Mouse (Mus musculus): ENCODE measurements around the gene Cryzl2.

Gene Cryzl2

DNA sequence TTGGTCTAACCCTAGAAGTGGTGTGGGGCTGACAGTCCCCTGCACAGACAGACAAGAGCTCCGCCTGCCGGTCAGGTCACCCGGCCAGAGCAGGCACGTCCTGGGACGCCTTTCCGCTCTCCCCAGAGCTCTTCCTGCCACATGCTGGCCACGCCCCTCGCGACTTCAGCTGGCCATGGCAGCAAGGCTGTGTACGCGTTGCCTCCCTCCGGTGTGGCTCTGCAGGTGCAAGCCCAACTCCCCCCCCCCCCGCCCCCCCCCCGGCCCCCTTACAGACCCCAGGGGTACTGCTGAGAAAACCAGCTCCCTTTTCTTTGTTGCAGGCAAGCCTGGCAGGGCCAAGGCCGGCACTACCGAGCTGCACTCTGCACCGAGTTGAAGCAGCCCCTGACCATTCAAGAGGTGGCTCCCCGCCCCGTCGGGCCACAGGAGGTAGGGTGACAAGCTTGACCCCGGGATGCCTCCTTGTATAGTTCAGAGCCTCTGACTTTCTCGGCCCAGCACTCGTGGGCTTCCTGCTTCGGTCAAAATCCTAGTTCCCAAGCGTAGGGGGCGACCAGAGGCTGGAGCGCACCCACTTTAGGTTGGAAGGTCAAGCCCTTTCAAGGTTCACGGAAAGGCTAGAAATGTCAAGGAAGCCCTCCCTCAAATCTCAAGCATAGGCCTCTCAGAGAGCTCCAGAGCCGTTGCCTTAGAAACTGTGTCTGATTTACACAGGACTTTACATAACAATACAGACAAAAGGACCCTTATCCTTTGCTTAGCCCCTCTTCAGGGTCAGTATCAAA lies at the start of gene Cryzl2:
Cryzl2 (plus strand) TSS at position 157 of the 788 bp plus-strand sequence.
- DNase-seq (ENCODE audit: low read depth, low spot score): peak; percentile 69

DNA sequence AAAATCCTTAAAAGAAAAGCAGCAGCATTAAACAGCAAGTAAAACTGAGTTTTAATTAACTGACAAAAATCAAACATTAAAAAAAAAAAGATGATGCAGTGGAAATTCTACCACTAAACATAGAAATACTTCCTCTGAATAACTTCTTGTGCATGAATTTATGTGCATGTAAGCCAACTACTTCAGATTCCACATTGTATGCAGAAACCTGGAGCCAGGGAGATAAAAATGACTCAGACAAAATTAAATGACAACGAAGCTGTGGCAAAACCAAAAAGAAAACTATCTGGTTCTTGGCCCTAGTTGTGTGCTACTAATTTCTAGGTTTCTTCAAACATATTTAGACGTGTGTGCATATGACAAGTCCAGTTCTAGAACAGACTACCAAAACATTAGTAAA lies 48.7 kb upstream of the Cryzl2 start:
- DNase-seq (ENCODE audit: low read depth, low spot score): no peak

DNA sequence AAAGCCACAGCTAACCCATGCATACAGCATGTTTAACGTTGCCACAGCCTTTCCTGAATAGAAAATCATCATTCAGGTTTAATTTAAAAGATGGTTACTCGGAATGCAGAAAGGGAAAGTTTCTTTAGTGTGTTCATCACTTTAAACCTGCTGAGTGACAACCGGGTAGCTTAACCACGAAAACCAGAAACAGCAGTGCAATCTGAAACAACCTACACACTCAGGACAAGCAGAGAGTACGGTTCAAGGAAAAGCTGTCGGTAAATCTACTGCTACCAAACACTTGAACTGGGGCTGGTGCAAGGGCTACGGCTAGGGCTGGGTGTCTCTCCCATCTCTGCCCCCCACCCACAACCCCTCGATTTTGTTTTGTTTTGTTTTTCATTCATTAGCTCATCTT lies 47.4 kb upstream of the Cryzl2 start:
- DNase-seq (ENCODE audit: low read depth, low spot score): peak; percentile 33

DNA sequence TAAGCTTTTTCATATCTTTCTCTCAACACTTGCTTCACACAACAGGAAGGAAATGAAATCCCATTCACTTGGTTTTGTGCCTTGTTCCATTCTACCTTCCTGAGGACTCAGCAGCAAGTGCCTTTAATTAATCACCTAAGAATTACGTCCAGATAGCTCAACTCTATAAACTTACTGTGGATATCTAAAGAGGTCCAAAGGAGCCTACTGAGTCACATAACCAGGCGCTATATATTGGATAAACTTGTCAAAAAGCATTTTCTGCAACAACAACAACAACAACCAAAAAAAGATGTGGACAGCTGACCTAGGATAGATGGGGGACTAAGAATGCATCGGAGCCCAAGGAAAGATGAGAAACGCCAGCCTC lies 47.1 kb upstream of the Cryzl2 start:
- no peak for DNase-seq (ENCODE audit: low read depth, low spot score)

DNA sequence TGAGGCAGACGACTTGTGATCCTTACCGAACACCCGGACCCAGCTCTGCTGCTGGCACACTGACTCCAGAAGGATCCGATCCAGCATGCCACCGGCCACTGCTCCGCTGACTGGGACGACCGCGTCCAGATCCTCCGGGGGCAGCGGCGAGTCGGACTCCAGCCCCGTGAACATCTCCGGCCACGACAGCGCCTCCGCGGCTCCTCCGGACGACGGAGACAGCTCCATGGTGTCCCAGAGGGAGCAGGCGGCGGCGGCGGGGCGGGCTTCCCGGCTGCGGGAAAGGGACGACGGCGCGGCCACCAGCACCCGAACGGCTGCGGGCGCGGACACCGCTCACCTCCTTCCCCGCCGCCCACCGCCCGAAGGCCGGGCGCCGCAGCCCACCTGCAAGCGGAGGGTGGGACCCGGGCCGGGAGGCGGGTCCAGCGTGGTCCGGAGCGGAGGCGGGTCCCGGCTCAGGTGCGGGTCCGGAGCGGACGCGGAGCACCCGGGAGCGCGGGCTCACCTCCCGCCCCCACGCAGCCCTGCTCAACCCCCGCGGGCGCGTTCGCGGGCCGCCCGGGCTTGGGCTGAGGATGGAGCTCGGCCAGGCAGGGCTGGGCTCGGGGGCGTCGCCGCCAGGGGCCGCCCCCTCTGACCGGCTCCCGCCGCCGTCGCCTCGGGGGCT lies 46.5 kb upstream of the Cryzl2 start:
- DNase-seq (ENCODE audit: low read depth, low spot score): peak; percentile 77

DNA sequence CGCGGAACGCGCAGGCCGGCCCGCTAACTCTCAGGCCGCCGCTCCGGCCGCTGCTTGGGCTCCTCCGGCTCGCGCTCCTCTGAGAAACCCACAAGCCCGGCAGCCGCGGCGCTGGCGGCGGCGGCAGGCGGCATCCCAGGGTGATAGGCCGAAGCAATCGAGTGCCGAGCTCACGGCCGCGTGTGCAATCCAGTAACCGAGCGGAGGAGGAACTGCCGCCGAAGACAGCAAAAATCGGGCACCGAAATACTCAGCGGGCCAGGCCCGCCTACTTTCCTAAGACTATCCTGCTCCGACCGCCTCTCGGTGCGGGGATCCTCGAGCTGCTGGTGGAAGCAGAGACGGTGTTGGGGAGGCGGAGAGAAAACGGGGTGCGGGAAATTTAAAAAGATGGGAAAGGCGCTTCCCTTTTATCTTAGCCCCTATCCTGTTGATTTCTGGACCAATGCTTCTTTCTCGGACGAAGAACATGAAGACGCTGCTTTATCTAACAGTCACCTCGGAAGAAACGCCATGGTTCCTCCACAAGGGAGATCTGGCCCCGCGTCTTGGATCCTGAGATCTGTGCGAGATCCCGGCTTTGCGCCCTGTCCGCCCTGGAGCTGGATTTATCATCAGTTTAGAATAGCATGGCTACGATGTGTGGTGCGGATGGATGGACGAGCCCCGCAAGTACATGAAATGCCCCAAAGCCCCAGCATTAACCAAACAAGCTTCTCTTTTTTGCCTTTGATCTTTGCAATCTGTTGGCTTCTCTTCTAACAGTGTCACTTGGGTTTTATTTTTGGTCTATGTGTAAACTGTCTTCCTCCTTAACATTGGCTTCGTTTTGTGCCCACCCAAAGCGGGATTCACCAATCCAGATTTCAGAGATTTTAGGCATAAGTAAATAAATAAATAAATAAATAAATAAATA lies 45.7 kb upstream of the Cryzl2 start, which contains the start of gene Rasal2:
Rasal2 (minus strand) TSS at position 142 of the 916 bp plus-strand sequence.
- peak; percentile 100 for DNase-seq (ENCODE audit: low read depth, low spot score)

DNA sequence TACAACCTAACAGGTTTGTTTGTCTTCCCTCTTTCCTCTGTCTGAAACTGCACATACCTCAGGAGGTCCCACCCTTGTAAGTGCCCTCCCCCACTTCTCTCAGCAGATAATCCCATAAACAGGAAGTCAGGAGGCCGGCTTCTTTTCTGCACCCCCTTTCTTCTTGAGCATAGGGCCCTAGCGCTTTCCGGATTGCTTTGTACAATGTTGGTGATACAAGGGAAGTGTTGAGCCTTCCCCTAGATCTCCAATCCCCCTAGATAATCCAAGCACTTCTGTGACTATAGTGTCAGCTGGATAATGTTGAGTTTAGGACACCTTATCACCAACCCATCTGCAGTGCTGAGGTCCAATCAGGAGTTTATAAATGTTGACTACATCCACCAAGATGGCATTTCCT lies 42.6 kb upstream of the Cryzl2 start:
- no peak for DNase-seq (ENCODE audit: low read depth, low spot score)

DNA sequence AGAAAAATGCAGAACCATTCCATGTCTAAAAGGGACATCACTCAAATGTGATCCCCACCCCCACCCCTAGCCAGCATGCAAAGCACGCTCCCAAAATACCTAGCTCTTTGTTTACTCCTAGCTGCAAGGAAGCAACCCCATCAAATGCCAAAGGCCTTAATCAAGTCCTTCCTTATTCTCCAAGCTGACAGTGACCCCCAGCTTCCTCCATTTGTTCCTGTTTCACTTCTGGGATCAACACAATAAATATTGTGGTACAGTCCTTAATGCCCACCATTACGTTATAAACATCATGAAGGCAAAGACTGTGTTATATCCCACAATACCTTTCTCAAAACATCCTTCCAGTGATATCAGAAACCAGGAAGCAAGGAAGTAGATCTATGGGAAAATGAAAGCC lies 41.7 kb upstream of the Cryzl2 start:
- no peak for DNase-seq (ENCODE audit: low read depth, low spot score)

DNA sequence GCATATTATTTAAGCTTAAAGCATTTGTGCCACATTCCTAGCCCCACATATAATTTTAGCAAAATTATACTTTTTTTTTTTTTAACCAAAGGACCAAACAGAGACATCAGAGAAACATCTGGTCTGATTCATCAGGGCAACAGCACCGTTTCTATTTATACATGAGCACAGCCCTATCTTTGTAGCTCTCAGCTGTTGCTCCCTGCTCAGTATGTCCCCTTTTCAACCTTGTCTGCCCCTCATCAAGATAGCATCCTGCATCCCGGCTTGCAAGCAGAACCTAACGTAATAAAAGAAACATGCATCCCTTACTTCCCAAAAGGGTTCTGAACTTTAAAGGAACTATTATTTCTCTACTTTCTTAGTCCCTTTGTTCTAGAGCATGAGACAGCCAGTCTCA lies 41.0 kb upstream of the Cryzl2 start:
- peak; percentile 76 for DNase-seq (ENCODE audit: low read depth, low spot score)

DNA sequence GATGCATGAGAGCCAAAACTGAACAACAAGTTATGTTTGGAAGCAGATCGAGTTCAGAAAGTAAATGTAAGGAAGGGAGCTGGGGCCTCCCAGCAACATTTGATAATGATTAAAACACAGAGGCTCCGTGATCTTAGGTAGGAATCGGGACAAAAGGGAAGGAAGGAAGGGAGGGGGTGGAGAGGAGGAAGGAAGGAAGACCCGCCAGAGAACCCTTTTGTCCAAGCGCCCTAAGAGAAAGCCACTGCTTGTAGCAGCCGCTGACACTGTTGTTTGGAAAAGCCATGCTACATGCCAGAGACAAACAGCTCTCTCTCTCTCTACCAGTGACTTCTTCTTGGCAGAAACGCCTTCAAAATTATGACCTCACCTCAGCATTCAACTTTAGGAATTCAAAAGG lies 40.5 kb upstream of the Cryzl2 start:
- no peak for DNase-seq (ENCODE audit: low read depth, low spot score)

DNA sequence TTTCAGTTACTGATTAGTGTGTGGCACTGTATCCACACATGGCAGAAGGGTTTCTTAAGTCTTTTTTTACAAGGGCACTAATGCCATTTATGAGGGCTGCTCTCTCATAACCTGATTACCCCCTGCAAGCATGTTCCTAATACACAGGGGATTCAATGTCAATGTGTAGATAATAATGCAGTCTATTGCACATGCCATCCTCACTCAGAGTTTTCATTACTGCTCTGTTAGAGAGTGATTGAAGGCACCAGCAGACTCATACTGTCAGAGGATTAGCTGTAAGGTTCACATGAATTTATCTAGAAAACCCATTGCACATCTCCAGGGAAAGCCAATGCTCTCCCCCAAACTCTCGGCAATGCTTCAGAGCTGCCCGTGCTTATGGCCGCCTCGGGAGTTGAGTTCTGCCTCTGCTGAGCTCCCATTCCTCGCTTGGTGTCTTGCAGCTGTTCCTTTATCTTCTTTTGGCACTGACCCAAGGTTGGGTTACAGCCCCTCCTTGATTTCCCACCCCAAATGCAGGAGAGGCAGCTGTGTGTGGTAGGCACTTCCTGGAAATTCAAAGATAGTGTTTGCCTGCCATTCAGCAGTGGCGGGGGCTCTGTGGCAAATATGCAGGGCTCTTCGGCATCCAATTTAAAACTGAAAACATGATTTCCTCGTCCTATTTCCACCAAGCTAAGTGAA lies 32.5 kb upstream of the Cryzl2 start:
- peak; percentile 54 for DNase-seq (ENCODE audit: low read depth, low spot score)

DNA sequence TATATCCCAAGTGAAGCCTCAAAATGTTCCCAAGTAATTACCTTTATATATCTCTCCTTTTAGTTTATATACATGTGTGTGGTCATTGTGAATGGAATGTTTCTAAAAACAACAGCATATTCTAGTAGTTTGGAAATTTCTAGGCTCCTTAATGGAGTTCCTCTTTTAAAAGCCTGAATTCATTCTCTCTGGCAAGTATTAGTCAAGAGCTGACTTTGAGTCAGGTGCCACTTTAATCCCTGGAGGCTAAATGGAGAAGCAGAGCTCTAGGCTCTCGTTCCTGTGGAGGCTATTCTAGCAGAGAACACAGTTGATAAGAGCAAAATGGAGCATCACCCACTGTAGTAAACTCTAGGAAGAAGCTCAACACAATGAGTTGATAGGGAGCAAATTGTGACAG lies 31.4 kb upstream of the Cryzl2 start:
- no peak for DNase-seq (ENCODE audit: low read depth, low spot score)

DNA sequence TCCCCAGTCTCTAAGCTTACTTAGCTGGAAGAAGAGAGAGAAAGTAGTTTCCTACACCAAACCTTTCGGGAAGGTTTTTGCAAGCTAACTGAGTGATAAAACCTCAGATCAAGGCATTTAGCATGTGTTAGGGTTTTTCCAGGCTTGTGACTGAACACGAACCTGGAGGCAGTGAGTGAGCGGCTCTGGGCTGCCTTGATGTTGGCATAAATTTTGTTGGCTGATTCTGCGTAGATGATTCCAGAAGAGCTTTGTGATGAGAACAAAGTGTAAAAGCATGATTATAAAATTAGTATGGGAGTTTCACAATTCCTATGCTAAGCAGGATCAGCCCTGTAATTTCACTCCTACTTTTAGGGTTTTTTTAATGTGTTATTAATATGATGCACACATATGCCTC lies 30.8 kb upstream of the Cryzl2 start:
- peak; percentile 83 for DNase-seq (ENCODE audit: low read depth, low spot score)

DNA sequence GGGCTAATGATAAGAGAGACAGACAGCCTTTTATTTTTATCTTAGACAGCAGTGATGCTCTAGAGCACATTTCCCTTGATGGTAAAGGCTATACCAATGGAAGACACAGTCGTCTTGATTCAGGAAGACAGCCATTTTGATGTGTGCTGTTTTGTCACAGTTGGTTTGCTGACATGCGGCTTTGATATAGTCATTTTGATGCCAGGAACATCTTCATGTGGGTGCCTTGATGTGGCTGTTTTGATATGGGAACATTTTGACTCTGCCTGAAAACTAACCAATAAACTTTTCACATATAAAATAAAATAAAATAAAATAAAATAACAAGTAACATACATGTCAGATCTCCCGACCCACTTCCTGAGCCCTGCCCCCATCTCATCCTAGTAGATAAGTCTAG lies 30.0 kb upstream of the Cryzl2 start:
- no peak for DNase-seq (ENCODE audit: low read depth, low spot score)

DNA sequence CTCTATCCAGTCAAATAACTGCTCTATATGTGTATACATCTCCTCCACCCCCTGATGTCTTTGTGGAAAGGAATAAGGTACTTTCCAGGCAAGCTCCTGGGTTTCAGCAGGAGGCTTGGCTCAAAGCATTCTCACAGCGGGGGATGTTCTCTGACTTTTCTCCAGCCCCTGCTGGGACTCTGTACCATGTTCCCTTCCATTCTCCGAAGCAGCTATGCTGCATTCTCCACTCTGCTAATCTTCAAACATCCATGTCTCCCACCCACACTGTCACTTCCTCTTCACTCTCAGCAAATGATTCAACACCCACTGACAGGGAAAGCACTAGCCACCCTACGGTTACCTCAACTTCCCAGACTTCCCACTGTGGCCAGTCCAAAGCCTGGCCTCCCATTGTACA lies 25.1 kb upstream of the Cryzl2 start:
- DNase-seq (ENCODE audit: low read depth, low spot score): peak; percentile 76

DNA sequence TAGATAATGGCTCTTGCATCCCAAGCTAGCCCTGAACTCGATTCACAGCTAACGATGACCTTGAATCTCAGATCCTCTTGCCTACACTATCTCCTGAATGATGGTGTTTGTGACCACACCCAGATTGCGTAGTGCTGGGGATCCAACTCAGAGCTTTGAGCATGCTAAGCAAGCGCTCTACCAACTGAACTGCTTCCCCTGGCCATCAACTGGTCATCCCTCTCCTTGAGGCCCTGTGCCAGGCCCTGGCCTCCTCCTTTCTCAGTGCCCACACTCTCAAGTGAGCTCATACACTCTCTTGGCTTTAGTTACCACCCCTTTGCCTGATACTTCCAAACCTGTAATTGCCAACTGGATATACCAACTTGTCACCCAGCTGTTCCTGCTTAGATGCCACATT lies 24.0 kb upstream of the Cryzl2 start:
- peak; percentile 41 for DNase-seq (ENCODE audit: low read depth, low spot score)

DNA sequence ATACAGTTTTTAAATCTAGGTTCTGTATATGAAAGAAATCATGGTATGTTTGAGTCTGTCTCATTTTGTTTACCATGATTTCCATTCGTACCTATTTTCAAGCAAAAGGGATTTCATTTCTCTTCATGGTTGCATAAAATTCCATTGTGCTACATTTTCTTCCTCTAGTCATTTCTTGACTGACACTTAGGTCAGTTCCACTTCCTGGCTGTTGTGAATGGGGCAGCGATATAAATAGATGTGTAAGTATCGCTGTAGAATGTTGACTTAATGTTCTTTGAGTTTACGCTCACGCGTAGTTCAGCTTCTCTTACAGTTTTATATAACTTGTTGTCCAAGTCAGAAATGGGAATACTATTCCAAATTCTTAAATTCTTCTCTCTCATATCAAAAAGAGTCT lies 22.5 kb upstream of the Cryzl2 start:
- no peak for DNase-seq (ENCODE audit: low read depth, low spot score)

DNA sequence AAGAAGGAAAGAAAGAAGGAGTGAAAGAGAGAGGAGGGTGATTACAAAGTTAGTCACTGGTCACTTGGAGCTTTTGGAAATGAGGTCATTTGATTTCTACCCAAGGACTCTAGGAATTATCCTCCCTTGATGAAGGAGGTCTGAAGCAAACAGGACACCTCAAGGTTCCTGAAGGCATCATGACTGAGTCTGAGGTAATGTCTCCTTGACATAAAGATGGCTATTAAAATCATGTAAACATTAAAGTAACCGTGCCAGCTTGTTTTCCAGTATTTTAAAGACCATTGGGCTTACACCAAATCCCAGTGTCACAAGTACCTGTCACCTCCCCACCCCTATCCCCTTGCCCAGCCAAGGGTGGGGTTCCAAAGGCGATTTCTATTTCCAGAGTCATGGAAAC lies 20.1 kb upstream of the Cryzl2 start:
- DNase-seq (ENCODE audit: low read depth, low spot score): no peak

DNA sequence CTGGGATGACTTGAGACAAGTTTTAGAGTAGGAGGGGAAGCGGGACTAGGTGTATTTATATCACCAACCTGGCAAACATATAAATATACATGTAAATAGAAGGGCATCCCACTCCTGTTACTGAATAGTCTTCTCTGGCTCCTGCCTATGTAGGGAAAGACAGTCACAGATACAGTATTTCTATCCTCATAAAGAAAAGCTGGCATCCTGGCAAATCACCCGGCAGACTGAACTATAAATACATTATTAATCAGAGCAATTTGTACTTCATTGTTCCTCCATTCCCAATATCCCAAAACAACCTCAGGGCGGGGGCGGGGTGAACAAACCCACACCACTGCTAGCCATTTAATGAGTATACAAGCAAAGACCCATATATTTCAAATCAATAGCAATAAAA lies 19.3 kb upstream of the Cryzl2 start:
- no peak for DNase-seq (ENCODE audit: low read depth, low spot score)

DNA sequence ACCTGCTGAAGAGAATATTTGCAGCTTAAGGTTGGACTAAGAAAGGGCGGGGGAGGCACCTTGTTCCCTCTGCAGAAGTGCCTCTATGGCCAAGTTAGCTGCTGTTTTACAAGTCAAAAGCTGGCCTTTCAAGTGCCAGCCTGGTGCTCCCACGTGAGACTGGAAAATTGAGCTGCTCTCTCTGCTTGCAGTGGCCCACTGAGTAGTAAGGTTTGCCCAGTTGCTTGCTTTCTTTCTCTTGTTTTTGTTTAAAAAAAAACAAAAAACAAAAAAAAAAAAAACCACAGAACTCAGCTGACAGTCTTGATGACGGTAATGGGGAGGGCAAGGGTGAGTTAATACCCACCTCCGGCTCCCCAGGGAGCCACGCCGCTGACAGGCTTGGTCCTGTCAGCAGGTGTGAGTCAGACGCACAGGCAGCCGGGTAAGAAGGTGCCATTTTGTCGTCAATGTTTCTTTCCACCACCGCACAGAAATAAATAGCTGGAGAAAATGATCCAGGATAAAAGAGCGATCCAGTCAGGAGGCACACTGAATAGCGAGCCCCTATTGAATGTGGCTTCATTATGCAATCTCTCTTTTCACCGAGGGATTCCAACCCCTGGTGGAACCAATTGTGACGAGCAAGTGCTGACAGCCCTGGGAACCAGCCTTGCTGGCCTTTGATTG lies 18.3 kb upstream of the Cryzl2 start:
- DNase-seq (ENCODE audit: low read depth, low spot score): peak; percentile 63

Data from brain, adult 2 months (tissue).